Mouse (Mus musculus): ENCODE measurements at regions not wholly inside any gene's neighbourhood (a gene's known extent, or its start where the extent isn't known, plus 50 kb on each side); places are given as distances from the start of the nearest gene placed in this dataset.

DNA sequence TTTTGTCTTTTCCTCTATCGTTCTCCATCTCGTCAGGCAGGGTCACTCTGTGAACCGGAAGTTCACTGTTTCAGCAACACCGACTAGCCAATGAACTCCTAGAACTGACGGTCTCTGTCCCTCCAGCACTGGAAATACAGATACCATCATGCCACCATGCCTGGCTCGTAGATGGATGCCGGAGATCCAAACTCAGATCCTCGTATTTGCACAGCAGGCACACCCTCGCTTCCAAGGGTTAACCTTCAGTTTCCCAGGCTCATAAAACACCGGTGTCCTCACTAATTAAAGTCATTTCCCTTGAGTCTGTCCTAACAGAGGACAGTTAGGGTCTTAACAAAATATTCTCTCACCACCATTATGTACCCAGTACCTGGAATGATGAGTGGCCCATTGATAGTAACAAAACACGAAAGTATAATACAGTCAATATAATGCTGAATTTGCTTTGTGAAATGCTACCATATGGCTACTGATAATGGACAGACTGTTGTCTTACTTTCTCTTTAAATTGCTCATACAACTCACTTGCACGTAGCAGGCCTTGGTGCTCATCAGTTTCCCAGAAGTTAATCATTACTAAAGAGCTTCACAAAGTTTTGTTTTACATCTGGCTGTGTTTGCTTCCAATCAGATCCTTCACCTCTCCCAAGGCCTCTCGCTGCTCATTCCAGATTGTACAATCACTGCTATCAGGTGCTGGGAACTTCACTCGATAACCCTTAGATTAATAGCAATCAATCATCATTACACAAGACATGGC lies 52.7 kb upstream of the Ccn6 start:
- DNase-seq = no peak

DNA sequence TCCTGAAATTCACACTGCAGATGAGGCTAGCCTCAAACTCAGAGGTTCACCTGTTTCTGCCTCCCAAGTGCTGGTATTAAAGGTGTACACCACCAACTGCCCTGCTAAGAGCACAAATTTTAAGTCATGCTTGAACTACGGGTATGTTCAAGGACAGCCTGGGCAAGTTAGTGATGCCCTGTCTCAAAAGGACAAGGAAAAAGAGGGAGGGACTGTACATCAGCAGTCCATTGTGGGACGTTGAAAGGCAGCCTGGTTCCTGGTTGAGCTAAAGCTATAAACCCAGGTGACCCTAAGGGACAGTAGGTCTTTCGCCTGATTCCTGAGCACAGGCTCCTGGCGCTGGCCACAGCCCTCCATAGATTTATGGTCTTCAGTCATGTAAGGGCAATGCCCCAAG lies 51.0 kb upstream of the Ccn6 start:
- no peak for DNase-seq

All from cerebellum, adult 9-11 months (tissue).